In the genomic region with DNA sequence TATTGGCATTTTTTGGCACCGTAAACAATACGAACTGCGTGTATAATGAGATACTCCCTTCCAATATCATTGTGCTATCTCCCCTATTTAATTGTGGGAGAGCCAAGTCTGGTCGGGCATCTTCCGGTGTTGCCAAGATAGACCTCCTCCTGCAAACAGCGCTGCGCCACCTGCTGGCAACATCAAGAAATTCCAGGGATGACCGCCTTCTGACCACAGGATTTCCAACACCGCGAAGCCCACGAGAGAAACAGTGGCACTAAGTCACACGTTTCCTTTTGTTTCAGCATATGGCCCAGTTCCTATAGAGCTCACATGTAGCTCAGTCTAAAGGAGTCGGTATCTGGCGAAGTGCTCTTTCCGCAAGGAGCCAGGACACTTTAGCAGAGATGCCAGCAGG, we compare ENCODE assay signal across 9 mouse cellular contexts. TPM values are rescaled to one million over a fixed set of nuclear protein-coding genes. Genes with fewer than 3 reads are reported as not detected.
DNase-seq lines count a peak whose midpoint lies in the region; ATAC-seq and TF ChIP-seq lines count a peak whose summit lies in the region.
"Had no signal": no experiment of that assay in that cellular context is flagged by ENCODE, and none has a peak within 500 bp of the region (broad histone marks: within the 10 kb centered on the region; RNA-seq: fewer than 3 reads in every experiment).

No protein-coding gene starts in this region.

- no peaks in the 10 kb centered on the region for H3K36me3 ChIP-seq in intestine, embryonic 14.5 days (ENCODE audit: control insufficient read depth, insufficient read depth, low read length)
- H3K36me3 ChIP-seq in intestine, embryonic 16.5 days (ENCODE audit: control insufficient read depth, insufficient read depth, low read length): no peaks in the 10 kb centered on the region
- H3K36me3 ChIP-seq in forebrain, embryonic 14.5 days (ENCODE audit: control insufficient read depth, insufficient read depth, low read length): no peaks in the 10 kb centered on the region
- no peaks in the 10 kb centered on the region for H3K36me3 ChIP-seq in hindbrain, embryonic 11.5 days (ENCODE audit: control insufficient read depth, insufficient read depth, low read length)
- H3K36me3 ChIP-seq in midbrain, embryonic 14.5 days (ENCODE audit: control insufficient read depth, insufficient read depth, low read length): no peaks in the 10 kb centered on the region
- peaks cover 4% of the 10 kb centered on the region for H3K36me3 ChIP-seq in spleen, adult 2 months (ENCODE audit: control insufficient read depth, insufficient read depth, low read length)

- no peaks in the 10 kb centered on the region for H3K9me3 ChIP-seq in intestine, embryonic 14.5 days (ENCODE audit: control insufficient read depth, low read length)
- no peaks in the 10 kb centered on the region for H3K9me3 ChIP-seq in intestine, embryonic 16.5 days (ENCODE audit: control insufficient read depth, low read length)
- no peaks in the 10 kb centered on the region for H3K9me3 ChIP-seq in forebrain, embryonic 14.5 days (replicated peaks; ENCODE audit: control insufficient read depth, low read length)
- H3K9me3 ChIP-seq in hindbrain, embryonic 11.5 days (ENCODE audit: control insufficient read depth, low read length): no peaks in the 10 kb centered on the region
- no peaks in the 10 kb centered on the region for H3K9me3 ChIP-seq in midbrain, embryonic 14.5 days (ENCODE audit: control insufficient read depth, low read length)
- H3K9me3 ChIP-seq: megakaryocyte, embryonic 14.5 days had no signal

- no peak overlapping the region for H3K9ac ChIP-seq in intestine, embryonic 14.5 days (ENCODE audit: low read length)
- H3K9ac ChIP-seq in intestine, embryonic 16.5 days (ENCODE audit: low read depth, low read length): no peak overlapping the region
- no peak overlapping the region for H3K9ac ChIP-seq in forebrain, embryonic 14.5 days (ENCODE audit: low read length)
- H3K9ac ChIP-seq in hindbrain, embryonic 11.5 days (ENCODE audit: low read depth, low read length): no peak overlapping the region
- no peak overlapping the region for H3K9ac ChIP-seq in midbrain, embryonic 14.5 days (replicated peaks; ENCODE audit: low read length)

- no peak for TF ChIP-seq POLR2A in spleen, adult 2 months (IDR thresholded peaks at IDR 0.05; ENCODE audit: low read depth, low read length)

- H3K4me3 ChIP-seq in intestine, embryonic 14.5 days (ENCODE audit: low read depth, low read length): no peak overlapping the region
- no peak overlapping the region for H3K4me3 ChIP-seq in intestine, embryonic 16.5 days (ENCODE audit: low read length)
- H3K4me3 ChIP-seq in forebrain, embryonic 14.5 days (ENCODE audit: low read depth, low read length): no peak overlapping the region
- H3K4me3 ChIP-seq in hindbrain, embryonic 11.5 days (ENCODE audit: low read depth, low read length): no peak overlapping the region
- no peak overlapping the region for H3K4me3 ChIP-seq in midbrain, embryonic 14.5 days (replicated peaks; ENCODE audit: low read depth, low read length)
- H3K4me3 ChIP-seq in spleen, adult 2 months (ENCODE audit: extremely low read depth, insufficient read depth, insufficient read length): no peak overlapping the region
- H3K4me3 ChIP-seq: megakaryocyte, embryonic 14.5 days had no signal

- DNase-seq in intestine, embryonic 14.5 days (ENCODE audit: low spot score): peak; percentile 76
- DNase-seq in c-Kit-positive CD71-positive TER-119-positive erythroid progenitor cells, embryonic 14.5 days (ENCODE audit: low spot score): peak; percentile 48
- DNase-seq in forebrain, embryonic 14.5 days (ENCODE audit: low spot score): peak; percentile 73
- peak; percentile 84 for DNase-seq in hindbrain, embryonic 11.5 days (ENCODE audit: low spot score)
- peak; percentile 49 to 50 for DNase-seq in left cerebral cortex, postnatal 25 days (ENCODE audit: low spot score in 2 of 2)
- DNase-seq in midbrain, embryonic 14.5 days: peak; percentile 84
- peak; percentile 18 to 52 for DNase-seq in spleen, adult 2 months (ENCODE audit: low read depth in 1 of 2, low spot score in 2 of 2)

- no peaks in the 10 kb centered on the region for H3K4me1 ChIP-seq in intestine, embryonic 14.5 days (replicated peaks; ENCODE audit: control insufficient read depth, insufficient read depth, low read length)
- no peaks in the 10 kb centered on the region for H3K4me1 ChIP-seq in intestine, embryonic 16.5 days (ENCODE audit: control insufficient read depth, insufficient read depth, low read length)
- H3K4me1 ChIP-seq in forebrain, embryonic 14.5 days (ENCODE audit: control insufficient read depth, insufficient read depth, low read length): no peaks in the 10 kb centered on the region; the same call in 1 of the 2 replicates
- H3K4me1 ChIP-seq in hindbrain, embryonic 11.5 days (replicated peaks; ENCODE audit: control insufficient read depth, insufficient read depth, low read length): no peaks in the 10 kb centered on the region
- H3K4me1 ChIP-seq in midbrain, embryonic 14.5 days (ENCODE audit: control insufficient read depth, insufficient read depth, low read length): no peaks in the 10 kb centered on the region
- H3K4me1 ChIP-seq in spleen, adult 2 months (ENCODE audit: control insufficient read depth, insufficient read depth, insufficient read length): peaks cover 5% of the 10 kb centered on the region; the same call in 1 of the 2 replicates

- no peak overlapping the region for H3K27ac ChIP-seq in intestine, embryonic 14.5 days (ENCODE audit: low read depth)
- no peak overlapping the region for H3K27ac ChIP-seq in intestine, embryonic 16.5 days (ENCODE audit: low read length)
- H3K27ac ChIP-seq in forebrain, embryonic 14.5 days (ENCODE audit: low read depth, low read length): no peak overlapping the region
- H3K27ac ChIP-seq in hindbrain, embryonic 11.5 days (ENCODE audit: low read depth, low read length): no peak overlapping the region
- no peak overlapping the region for H3K27ac ChIP-seq in midbrain, embryonic 14.5 days (replicated peaks; ENCODE audit: low read depth, low read length)
- H3K27ac ChIP-seq in spleen, adult 2 months (ENCODE audit: insufficient read depth, low read length): no peak overlapping the region

- WGBS in intestine, embryonic 14.5 days: 14% methylated on average over 15 of the region's 15 CpGs
- 13% methylated on average over 15 of the region's 15 CpGs for WGBS in intestine, embryonic 16.5 days
- 16% methylated on average over 15 of the region's 15 CpGs for WGBS in forebrain, embryonic 14.5 days
- WGBS in hindbrain, embryonic 11.5 days: 13% methylated on average over 15 of the region's 15 CpGs
- 13% methylated on average over 15 of the region's 15 CpGs for WGBS in midbrain, embryonic 14.5 days
- WGBS in spleen, adult 2 months: 37% methylated on average over 15 of the region's 15 CpGs

- intact Hi-C loops in left cerebral cortex, postnatal 25 days (cut with DNase I): loop anchor here (2.0 kb wide), 1 partner anchor 71 kb away; no protein-coding TSS in a partner anchor

- H3K27me3 ChIP-seq in intestine, embryonic 14.5 days (replicated peaks; ENCODE audit: control insufficient read depth, insufficient read depth, low read length): no peaks in the 10 kb centered on the region; the same call in 1 of the 2 replicates
- H3K27me3 ChIP-seq in intestine, embryonic 16.5 days (replicated peaks; ENCODE audit: control insufficient read depth, insufficient read depth, low read length): no peaks in the 10 kb centered on the region
- no peaks in the 10 kb centered on the region for H3K27me3 ChIP-seq in forebrain, embryonic 14.5 days (replicated peaks; ENCODE audit: control insufficient read depth, insufficient read depth, low read length)
- no peaks in the 10 kb centered on the region for H3K27me3 ChIP-seq in hindbrain, embryonic 11.5 days (ENCODE audit: control insufficient read depth, insufficient read depth, low read length)
- H3K27me3 ChIP-seq in midbrain, embryonic 14.5 days (ENCODE audit: control insufficient read depth, insufficient read depth, low read length): no peaks in the 10 kb centered on the region
- no peaks in the 10 kb centered on the region for H3K27me3 ChIP-seq in spleen, adult 2 months (ENCODE audit: control insufficient read depth, insufficient read depth, low read length)
- H3K27me3 ChIP-seq: megakaryocyte, embryonic 14.5 days had no signal

- TF ChIP-seq CTCF in spleen, adult 2 months (IDR thresholded peaks at IDR 0.05; ENCODE audit: extremely low read depth, insufficient read depth, insufficient read length, insufficient replicate concordance): peak; percentile 82; the same call in 1 of the 2 replicates

- no peak overlapping the region for H3K4me2 ChIP-seq in intestine, embryonic 14.5 days (ENCODE audit: low read length)
- no peak overlapping the region for H3K4me2 ChIP-seq in intestine, embryonic 16.5 days (ENCODE audit: low read depth, low read length)
- H3K4me2 ChIP-seq in forebrain, embryonic 14.5 days (ENCODE audit: low read length): no peak overlapping the region
- no peak overlapping the region for H3K4me2 ChIP-seq in hindbrain, embryonic 11.5 days (replicated peaks; ENCODE audit: low read depth, low read length)
- peak overlapping the region; percentile 28; the same call in 1 of the 2 replicates for H3K4me2 ChIP-seq in midbrain, embryonic 14.5 days (ENCODE audit: low read length)

- no peak for ATAC-seq in intestine, embryonic 14.5 days (replicated peaks; ENCODE audit: low FRiP score, low TSS enrichment, low read depth)
- ATAC-seq in intestine, embryonic 16.5 days: no peak
- peak; percentile 32; the same call in 1 of the 2 replicates for ATAC-seq in forebrain, embryonic 14.5 days
- peak; percentile 60 for ATAC-seq in hindbrain, embryonic 11.5 days (ENCODE audit: low FRiP score)
- ATAC-seq in midbrain, embryonic 14.5 days (ENCODE audit: low FRiP score, low TSS enrichment): no peak

RNA-seq across cellular contexts. Expression of gene 4930469K13Rik, which starts 24.6 kb away (rescaled TPM):
- polyA plus RNA-seq in intestine, embryonic 14.5 days (2014; fragmentation: Nextera tagmentation; extraction: Ambion mirVana): 0.74 and 0.85 TPM in 2 replicates
- 0.68 TPM in 1 of 2 replicates, not detected in the other for polyA plus RNA-seq in intestine, embryonic 16.5 days (2015; fragmentation: Nextera tagmentation; extraction: Ambion mirVana)
- not detected in 2 replicates for polyA plus RNA-seq in forebrain, embryonic 14.5 days (2014; fragmentation: Nextera tagmentation; extraction: Ambion mirVana)
- polyA plus RNA-seq in hindbrain, embryonic 11.5 days (2014; fragmentation: Nextera tagmentation; extraction: Ambion mirVana): 1.8 and 4.3 TPM in 2 replicates
- not detected for total RNA-seq in left cerebral cortex, postnatal 25 days (2021)
- polyA plus RNA-seq in midbrain, embryonic 14.5 days (2014; fragmentation: Nextera tagmentation; extraction: Ambion mirVana): not detected in 2 replicates
- polyA plus RNA-seq in spleen, adult 2 months (2012; rRNA removed): not detected in 2 replicates

RNA-seq across cellular contexts. Expression of gene Lcp2, which starts 27.1 kb away (rescaled TPM):
- polyA plus RNA-seq in intestine, embryonic 14.5 days (2014; fragmentation: Nextera tagmentation; extraction: Ambion mirVana): 3.3 and 3.6 TPM in 2 replicates
- polyA plus RNA-seq in intestine, embryonic 16.5 days (2015; fragmentation: Nextera tagmentation; extraction: Ambion mirVana): 3.1 and 4.1 TPM in 2 replicates
- polyA plus RNA-seq in forebrain, embryonic 14.5 days (2014; fragmentation: Nextera tagmentation; extraction: Ambion mirVana): 2.2 and 2.8 TPM in 2 replicates
- polyA plus RNA-seq in hindbrain, embryonic 11.5 days (2014; fragmentation: Nextera tagmentation; extraction: Ambion mirVana): 2.4 and 2.8 TPM in 2 replicates
- total RNA-seq in left cerebral cortex, postnatal 25 days (2021): 1 to 10 TPM; 3.2 to 5.0 TPM
- polyA plus RNA-seq in midbrain, embryonic 14.5 days (2014; fragmentation: Nextera tagmentation; extraction: Ambion mirVana): 1.2 and 1.9 TPM in 2 replicates
- 34.0 and 34.2 TPM in 2 replicates for polyA plus RNA-seq in spleen, adult 2 months (2012; rRNA removed)

Comparison
In these comparisons a context has a peak if more than half of its experiments do, and no peak if none do; other contexts are left out.
1. ATAC-seq: peak in forebrain, embryonic 14.5 days (single experiment) and hindbrain, embryonic 11.5 days (single experiment); none in intestine, embryonic 14.5 days (single experiment), intestine, embryonic 16.5 days (single experiment) and midbrain, embryonic 14.5 days (single experiment).
2. Peak in every context shown above with its lines, with median percentiles within 50 percentile points of each other: DNase-seq.